Mouse (Mus musculus): ENCODE results near the gene Zbtb20. TPM values are rescaled to one million over a fixed set of nuclear protein-coding genes. Genes with fewer than 3 reads are reported as not detected.

Gene Zbtb20
- total RNA-seq, 2 experiments from 2014 or later: 102 to 105 TPM

DNA sequence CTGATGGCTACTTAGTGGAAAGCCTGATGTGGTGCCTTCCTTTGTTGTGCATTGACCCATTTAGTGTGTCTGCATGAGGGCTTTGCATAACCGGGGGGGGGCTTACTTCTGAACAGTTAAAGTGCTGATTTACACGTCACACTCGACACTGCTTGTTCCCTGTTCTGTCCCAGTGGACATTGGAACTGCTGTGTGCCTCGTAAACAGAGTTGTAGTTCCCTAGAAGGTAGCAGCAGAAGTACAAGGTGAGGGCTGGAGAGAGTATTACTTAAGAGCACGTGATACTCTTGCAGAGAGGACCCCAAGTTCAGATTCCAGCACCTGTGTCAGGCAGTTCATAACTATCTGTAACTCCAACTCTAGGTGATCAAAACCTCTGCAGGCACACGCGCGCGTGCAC is 648.5 kb downstream of the Zbtb20 start:
- no peak for DNase-seq

DNA sequence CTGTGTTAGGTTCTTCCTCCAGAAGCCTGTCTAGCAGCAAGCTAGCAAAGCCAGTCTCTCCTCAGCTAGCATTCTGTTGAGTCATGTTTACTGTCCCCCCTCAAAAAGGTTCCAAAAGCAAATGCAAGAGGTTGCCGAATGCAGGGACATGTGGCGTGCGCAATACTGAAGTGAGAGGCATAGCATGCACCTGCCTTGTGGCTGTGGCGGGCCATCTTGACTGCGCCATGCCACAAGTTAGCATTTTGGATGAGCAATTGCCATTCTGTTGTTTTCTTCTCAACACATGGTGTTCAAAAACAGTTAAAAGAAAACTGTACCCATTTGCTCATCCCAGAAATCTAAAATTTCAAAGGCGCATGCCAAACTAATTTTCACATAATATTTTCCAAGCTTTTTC is 649.9 kb downstream of the Zbtb20 start:
- DNase-seq: no peak

DNA sequence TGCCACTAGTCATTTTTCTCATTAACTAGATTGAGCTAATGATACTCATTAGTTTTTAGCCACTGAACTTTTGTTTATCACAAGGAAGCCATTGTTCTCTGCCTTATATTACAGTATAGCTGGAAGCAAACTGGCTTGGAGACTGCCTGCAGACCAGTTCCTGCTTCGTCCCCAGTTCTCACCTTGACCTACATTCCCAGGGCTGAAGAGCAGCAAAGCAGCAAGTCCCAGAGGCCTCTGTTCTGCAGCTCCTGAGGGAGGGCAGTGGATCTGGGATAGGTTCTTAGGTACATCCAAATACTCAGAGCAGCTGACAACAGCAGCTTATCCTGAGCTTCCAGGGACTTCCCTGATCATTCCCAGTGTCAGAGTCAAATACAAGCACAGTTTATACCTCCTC is 652.6 kb downstream of the Zbtb20 start:
- DNase-seq: no peak

DNA sequence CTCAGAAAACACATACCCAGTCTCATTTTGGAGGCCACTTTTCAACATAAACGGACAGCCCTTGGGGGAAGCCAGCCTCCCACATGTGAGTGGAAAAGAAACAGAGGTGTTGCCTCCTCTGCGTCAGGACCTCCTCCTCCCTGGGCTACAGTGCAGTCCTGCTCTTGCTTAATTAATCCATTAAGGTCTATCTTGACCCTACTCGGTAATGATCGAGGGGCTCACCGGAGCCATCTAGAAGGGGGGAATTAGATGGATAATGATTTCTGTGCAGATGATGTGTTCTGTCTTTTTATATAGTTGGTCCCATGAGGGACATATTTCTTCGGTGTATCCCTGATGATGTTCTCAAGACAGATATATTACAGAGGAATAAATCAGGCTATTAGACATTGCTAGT is 655.6 kb downstream of the Zbtb20 start:
- no peak for DNase-seq

DNA sequence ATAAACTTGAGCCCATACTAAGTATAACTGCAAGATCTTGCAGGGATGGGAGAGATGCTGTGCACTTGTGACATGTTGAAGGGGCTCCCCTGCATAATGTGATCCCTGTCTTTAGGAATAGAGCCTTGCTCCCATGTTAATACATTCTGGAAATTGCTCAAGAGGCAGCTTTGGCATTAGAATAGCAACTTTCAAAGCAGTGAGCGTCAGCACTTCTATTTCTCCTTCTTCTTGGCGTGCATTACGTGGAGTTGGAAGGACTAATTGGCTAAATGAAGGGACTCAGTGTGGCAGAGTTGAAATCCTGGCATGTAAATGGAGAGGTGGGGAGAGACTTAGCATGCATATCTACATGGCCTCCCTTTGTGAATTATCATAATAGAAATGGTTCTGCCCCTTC is 658.4 kb downstream of the Zbtb20 start:
- DNase-seq: no peak

DNA sequence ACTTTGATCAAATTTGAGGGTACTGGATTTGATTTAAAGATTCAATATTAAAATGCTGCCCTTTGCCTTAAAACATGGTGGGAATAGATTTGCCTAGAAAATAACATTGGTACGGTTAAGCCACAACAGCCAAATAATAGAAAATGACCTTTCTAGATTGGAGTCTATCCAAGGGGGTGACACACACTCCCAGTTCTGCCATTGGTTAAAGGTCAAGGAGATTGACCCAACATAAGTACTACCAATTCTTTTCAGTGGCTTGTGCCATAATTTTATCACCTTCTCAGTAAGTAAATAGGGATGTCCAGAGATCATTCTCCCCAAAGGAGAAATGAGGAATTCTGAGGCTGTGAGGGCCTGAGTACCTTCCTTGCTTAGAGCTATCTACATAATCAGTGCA is 660.2 kb downstream of the Zbtb20 start:
- DNase-seq: no peak

DNA sequence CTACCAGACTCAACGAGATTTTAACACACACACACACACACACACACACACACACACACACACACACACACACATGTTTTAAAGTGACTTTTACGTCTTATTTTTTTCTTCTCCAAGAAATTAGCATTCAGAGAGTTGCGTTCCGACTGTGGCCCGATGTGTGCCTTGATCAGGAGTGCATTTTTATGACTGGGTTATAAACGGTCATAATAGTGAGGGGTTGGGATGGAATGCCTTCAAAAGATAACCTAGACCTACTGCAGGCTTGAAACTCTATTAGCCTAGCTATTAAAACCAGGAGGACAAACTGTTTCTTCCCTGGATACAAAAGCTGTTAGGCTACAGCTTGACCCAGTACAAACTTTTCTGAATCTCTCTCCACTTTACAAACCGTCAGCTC is 661.5 kb downstream of the Zbtb20 start:
- no peak for DNase-seq

DNA sequence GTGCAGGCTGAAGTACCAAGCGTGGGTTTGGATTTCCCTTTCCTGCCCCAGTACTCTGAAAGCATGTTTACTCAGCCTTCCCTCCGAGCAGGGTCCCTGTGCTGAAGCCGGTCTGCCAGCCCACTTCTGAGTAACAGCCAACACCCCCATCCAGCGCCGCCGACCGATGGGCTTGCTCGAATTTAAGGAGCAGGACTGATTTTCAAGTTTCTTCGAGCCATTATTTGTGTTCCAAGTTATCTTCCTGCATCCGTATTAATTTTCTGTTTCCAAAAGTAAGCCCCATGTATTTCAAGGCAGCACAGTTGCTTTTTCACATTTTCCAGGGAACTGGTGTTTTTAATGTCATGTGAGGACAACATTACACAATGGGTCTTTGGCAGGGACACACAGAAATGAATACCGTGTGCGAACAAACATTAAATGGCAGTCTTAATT is 664.0 kb downstream of the Zbtb20 start:
- DNase-seq: peak; percentile 32

DNA sequence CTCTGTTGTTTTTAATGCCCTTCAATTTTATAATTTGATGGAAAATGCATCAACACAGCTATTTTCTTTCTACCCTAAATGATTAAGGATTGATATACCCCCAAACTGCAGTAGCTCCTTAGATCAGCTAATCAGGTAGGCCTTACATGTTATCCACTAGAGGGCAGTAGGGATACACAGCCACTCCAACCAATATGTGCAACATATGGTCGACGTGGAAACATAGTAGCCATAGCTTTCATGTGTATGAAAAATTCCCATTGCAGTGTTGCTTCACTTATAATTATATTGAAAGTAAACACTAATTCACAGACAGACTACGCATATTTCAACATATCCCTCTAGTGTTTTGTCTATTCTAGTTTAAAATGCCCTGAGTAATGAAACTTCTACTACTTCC is 664.4 kb downstream of the Zbtb20 start:
- DNase-seq: no peak

DNA sequence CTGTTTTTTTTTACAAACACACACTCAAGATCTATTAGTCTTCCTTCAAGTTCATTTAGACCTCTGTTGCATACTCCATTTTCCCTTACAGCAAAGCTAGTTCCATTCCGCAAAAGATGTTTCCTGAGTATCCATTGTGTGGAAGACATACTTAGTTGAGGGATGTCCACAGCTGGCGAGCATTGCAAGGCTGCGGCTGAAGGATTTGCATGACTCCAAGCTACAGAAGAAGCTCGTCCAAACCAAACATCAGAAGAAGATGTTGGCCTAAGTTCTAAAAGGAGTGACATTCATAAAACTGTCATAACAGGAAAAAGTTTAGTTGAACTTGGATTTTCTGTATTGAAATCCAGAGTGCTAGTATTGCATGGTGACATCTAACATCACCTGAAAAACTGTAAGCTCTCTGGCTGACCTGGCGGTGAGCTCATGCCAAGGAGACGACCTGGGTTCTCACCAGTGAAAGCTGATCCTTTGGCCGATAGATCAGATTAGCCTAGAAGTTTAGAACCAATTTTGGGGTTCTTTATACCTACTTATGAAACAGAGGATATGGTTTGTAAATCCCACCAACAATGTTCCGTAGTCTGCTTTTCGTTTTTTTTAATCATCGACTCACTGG is 665.0 kb downstream of the Zbtb20 start:
- no peak for DNase-seq

DNA sequence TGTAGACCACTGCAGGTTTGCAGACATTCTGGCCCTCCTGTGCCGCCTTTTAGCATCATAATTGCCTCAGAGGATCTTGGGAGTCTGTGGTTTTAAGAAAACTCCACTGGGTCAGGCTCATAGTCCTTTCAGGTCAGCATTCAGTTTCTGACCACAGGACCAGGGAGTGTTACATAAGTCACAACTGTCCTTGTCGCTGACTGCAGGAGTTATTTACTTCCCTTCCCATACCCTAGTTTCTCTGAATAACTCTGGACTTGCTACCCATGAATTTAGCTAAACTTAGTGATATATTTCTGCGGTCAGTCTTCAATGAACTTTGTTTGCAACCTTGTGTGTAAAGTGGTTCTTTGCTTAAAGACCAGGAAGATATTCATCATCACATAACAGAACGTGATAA is 669.6 kb downstream of the Zbtb20 start:
- DNase-seq: no peak

DNA sequence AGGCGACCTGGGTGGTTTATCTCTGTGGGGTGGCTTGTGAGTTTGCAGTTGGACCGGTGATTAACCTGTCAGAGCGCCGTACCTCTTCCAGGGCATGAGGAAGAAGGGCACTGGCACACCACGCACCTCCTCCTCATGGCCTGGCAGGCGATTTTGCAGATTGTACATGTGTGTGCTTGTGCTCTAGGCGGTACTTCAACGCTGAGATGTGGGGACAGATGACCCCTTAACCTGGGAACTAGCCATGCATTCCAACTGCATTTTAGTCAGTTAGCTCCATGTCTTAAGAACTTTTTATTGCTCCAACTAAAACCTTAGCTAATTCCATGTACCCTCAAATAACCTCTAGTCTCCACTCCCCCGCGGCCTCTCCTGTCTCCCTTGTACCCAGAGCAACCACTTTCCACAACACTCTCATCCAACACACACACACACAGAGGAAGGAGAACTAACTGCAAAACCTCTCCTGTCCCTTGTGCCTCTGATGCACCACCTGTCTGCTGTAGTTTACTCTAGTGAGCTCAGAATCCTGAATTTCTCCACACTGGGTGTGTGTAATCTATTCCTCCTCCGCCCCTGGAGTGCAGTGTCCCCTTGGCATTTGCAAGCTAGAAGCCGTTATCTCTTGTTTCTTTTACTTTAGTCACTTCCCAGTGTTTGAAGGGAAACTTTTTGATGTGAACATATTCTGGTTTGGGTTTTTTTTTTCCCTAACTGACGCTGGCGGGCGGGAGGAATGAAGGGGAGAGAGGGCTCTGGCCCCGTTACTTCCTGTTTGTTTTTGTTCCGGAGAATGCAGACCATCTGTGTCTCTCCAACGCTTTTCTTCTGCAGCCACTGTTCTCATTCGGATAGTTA is 671.9 kb downstream of the Zbtb20 start:
- DNase-seq: peak; percentile 26

DNA sequence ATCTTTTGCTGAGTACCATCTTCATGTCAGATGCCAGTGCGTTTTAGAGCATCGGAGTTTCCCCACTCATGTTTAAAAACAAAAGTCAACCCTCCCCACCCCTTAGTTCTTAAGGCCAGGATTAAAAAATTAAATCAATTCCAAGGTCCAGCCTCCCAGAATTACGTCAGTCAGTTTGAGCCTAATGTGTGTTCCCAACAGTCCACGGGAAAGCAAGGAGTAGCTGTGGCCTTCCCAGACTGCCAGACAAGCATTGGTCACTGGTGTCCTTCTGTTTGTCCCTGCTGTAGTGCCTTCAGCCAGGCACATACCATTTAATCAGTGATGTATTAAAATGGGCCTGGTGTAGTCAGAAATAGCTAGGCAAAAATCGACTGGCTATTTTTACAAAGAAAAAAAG is 673.1 kb downstream of the Zbtb20 start:
- no peak for DNase-seq

DNA sequence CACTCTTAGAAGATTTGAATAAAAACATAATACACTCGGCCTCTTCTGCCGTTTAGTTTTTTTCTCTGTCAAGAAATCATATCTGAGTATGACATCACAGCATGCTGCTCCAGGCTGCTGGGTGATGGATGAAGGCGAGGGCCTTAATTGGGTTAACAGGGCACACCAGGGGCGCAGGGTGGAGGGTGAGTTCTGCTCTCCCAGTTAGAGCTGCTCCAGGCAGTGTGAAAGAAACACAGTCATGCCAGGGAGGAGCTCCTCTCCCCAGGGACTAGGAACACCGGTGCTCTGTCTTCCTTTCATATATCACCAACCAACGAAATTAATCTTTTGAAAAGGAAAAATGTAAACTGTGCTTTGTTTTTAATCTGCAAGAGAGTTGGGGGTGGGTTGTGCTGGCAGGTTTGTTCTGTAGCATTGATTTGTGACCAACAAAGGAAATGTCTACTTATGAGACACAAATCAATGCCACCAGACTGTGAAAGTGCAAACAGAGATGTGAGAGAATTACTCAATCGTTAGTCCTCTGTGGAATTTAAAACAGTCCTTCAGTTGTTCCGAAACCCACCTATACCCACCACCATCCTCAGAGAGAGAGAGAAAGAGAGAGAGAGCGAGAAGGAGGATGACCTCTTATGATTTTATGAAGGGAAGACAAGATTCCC is 673.9 kb downstream of the Zbtb20 start:
- no peak for DNase-seq

DNA sequence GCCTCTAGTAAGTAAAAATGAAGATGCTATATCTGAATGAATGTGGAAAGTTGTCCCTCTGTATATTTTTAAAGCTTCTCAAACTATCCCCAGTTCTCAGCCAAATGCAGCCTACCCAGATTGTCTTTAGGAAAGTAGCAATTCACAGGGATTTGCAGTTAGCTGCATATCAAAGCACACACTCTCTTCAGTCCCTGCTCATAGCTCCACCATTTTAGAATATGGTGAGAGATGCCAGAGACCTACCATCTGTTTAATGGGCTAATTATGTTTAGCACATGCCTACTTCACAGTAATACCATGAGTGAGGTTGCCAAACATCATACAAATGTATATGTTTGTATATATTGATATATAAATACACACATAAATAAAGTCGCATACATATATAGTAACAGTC is 676.8 kb downstream of the Zbtb20 start:
- no peak for DNase-seq

DNA sequence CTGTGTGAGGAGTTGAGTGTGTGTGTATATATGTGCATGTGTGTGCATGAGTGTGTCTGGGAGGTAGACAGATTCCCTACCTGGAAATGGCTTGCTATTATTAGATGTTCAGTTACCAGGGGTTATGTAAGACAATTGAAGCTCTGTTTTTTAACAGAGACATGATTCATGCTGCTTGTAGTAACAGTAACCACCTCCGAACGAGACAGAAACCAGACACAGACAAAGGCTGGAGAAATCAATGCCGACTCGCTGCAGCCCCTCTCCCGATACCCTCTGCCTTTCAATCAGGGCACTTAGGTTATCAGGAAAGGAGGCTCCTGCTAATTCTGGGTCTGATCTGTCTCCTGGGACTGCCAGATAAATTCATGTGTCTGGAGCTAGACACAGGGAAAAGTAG is 681.7 kb downstream of the Zbtb20 start:
- no peak for DNase-seq

DNA sequence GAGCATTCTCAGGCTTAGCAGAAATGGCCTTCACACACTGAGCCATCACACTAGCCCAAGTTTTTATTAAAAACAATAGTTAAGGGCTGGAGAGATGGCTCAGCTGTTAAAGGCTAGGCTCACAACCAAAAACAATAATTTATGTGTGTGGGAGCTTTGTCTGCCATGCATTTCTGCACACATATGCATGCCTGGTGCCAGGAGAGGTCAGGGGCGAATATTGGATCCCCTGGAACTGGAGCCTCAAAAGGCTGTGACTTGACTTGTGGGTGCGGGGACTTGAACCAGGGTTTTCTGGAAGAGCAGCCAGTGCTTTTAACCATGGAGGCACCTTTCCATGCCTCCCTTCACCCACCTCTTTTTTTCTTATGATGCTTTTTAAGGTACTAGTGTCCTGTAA is 685.6 kb downstream of the Zbtb20 start:
- no peak for DNase-seq

DNA sequence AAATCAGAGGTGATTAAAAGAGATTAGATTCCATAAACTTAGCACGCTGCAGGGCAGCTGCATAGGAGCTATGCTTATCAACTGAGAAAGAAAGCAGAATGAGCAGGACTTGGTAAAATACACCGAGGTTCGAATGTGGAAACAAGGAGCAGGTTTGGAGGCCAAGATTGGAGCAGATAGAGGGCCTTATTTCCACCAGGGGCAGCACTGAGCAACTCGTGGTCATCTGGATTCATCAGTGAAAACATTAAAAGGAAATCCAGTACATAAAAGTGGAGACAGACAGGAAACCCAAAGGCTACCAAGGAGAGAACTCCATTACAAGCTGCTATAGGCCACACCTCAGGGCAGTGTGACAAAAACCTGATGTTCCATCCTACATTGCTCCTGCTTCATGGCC is 686.3 kb downstream of the Zbtb20 start:
- no peak for DNase-seq

DNA sequence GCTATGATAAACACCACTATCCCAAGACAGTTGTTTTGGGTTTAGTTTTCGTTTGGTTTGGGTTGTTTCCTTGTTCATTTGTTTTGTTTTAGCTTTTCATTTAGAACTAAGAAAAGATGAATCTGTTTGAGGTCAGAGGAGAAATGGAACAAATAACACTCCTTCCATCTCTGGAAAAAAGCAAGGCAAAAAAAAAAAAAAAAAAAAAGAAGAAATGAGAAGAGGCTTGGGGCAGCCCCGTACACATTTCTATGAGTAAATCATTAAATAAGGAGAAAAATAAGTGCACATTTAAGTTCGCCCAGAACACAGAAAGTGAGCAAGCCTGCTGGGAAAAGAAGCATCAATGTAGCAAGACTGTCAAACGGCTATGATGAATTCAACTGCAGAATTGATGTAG is 690.2 kb downstream of the Zbtb20 start:
- DNase-seq: no peak

DNA sequence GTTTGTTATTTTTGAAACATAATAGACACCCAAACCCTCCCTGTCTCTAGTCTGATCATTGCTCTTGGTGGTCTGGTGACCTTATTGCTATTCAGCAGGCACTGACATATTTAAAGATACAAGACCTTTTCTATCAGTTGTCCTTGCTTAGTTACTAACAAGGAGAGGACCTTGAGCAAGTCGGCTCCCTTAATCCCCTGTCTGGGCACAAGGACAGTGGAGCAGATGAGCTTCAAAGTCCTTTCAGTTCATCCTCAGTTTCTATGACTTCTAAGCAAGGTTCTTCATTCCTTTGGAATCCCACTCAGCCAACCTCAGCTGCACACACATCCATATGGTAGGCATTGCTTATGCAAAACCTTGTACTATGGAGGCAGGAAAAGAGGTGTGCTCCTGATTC is 690.8 kb downstream of the Zbtb20 start:
- DNase-seq: no peak

DNA sequence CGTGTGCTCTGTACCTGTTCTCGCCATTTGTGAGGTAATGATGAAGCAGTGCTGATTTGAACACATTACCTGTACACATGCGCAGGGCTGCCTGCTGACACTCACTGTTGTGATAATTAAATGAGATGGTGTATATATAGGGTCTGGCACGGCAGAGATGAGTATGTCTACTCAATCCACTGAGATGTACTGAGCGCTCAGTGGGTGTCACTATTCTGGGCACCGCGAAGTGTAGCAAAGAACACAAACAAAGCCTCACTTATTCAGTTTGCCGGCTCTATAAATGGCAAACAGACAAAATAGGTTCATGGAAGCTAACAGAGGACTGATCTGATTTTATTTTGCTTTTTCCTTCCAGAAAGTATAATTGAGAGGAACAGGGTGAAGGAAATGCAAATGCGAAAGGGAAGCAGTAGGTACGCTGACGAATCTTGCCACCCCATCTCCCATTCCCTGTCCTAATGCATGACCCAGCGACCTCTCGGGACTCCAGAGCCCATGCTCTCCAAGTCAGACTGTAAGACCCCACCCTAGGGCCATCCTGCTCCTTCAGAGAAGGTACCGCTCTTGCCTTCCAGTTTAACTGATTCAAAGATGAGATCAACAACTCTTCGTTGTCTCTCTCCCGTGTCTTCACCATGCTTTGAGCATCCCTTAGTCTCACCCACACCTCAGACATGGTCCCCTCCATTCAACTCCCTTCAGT is 695.8 kb downstream of the Zbtb20 start:
- no peak for DNase-seq

DNA sequence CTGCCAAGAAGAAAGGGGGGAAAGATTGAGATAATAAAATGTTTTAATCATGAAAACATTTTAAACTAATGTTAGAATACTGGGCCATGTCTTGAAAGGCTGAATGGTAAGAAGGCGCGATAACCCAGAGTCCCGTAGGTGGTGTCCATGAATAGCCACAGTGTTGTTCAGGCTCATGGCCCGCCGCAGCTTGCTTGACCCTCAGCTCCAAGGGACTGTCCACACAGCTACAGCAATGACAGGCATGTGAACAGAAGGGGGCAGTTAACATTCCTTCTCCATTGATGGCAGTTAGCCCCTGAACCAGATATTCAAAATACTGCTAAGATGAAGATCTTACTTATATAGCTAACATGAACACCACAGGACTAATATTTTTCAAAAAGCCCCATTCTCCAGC is 696.5 kb downstream of the Zbtb20 start:
- no peak for DNase-seq

DNA sequence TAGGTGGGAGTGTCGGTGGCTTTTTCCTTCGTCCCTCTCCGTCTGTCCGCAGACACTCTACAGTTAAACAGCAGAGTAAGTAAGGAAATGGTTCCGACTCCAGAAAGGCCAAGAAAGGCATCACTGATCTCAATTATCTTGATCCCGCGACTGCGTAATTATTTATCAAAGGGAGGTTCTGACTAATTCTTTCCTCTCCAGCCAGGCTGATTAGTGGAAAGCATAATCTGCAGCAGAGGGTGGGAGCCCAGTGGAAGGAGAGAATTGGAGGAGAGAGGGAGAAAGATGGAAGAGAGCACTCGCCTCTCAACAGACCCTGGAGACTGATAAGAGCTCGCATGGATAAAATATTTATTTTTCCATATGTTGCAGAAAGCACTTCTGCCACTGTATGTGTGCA is 697.1 kb downstream of the Zbtb20 start:
- DNase-seq: no peak

All from heart, postnatal 4 days (tissue).